Mouse (Mus musculus) stomach, postnatal 0 days (tissue): ENCODE measurements around the gene Sntg2. TPM values are rescaled to one million over a fixed set of nuclear protein-coding genes. Genes with fewer than 3 reads are reported as not detected.
A peak's percentile ranks its signal among the peaks of the same experiment; 100 is the strongest.

Experiments used
- ATAC-seq: fragments of 200-750 bp; cut with Nextera tagmentation; 2 replicates; pipeline ENCODE4 v1.8.0; 2017; ENCODE audit not compliant: low FRiP score, low TSS enrichment
- DNase-seq: peaks from one replicate; pipeline ENCODE4 v3.0.0-alpha.2; 2016; ENCODE audit warnings: low spot score
- H3K27ac ChIP-seq: fragments of 300-500 bp; sonication (generic); replicated peaks from 2 replicates; pipeline ENCODE4 v1.5.1; 2014; ENCODE audit warnings: mild to moderate bottlenecking, control low read depth
- H3K27me3 ChIP-seq: fragments of 300-500 bp; sonication (generic); 2 replicates; pipeline ENCODE4 v1.6.1; 2014; ENCODE audit warnings: low read length; ENCODE audit not compliant: control insufficient read depth, insufficient read depth
- H3K36me3 ChIP-seq: fragments of 300-500 bp; sonication (generic); 2 replicates; pipeline ENCODE4 v1.6.1; 2014; ENCODE audit warnings: low read length, mixed read lengths; ENCODE audit not compliant: control insufficient read depth, insufficient read depth
- H3K4me1 ChIP-seq: fragments of 300-500 bp; sonication (generic); replicated peaks from 2 replicates; pipeline ENCODE4 v1.6.1; 2014; ENCODE audit warnings: antibody characterized with exemption; ENCODE audit not compliant: control insufficient read depth, insufficient read depth
- H3K4me2 ChIP-seq: fragments of 300-500 bp; sonication (generic); replicated peaks from 2 replicates; pipeline ENCODE4 v1.6.1; 2014; ENCODE audit warnings: low read depth, mild to moderate bottlenecking, control low read depth, moderate library complexity
- H3K4me3 ChIP-seq: fragments of 300-500 bp; sonication (generic); 2 replicates; pipeline ENCODE4 v1.5.1; 2014; ENCODE audit warnings: low read depth, low read length, control low read depth
- H3K9ac ChIP-seq: fragments of 300-500 bp; sonication (generic); 2 replicates; pipeline ENCODE4 v1.6.1; 2014; ENCODE audit warnings: mild to moderate bottlenecking, low read length, control low read depth, mixed read lengths
- H3K9me3 ChIP-seq: fragments of 300-500 bp; sonication (generic); 2 replicates; pipeline ENCODE4 v1.6.1; 2016; ENCODE audit warnings: low read length; ENCODE audit not compliant: control insufficient read depth
- CTCF ChIP-seq: IDR thresholded peaks from 2 replicates; pipeline ENCODE4 v1.5.1; 2016; ENCODE audit warnings: antibody characterized with exemption, low read depth, mild to moderate bottlenecking, moderate library complexity
- EP300 ChIP-seq: optimal IDR thresholded peaks from 2 replicates; pipeline ENCODE3; 2016; ENCODE audit warnings: antibody characterized with exemption
- WGBS: fragments of 180-500 bp; shearing (Covaris S2); extraction: QIAGEN DNeasy Blood & Tissue Kit; methylation state at CpG from one replicate; pipeline ENCODE4 v1.1.7; 2014; 5-methylcytosine and 5-hydroxymethylcytosine counted together
- polyA plus RNA-seq: library from polyadenylated mRNA; unstranded; fragments of >200 nt; fragmentation: Nextera tagmentation; extraction: Ambion mirVana; gene quantifications from 2 replicates; pipeline ENCODE4 v1.2.1, GENCODE M21; 2015

Gene Sntg2
- polyA plus RNA-seq, 1 experiment from 2014 or later = 31.5 TPM

- Histone ChIP-seq H3K4me3 (no peak overlapping the region), H3K27me3 (no peaks in the 10 kb centered on the region), H3K4me1 (no peaks in the 10 kb centered on the region), H3K4me2 (no peak overlapping the region), H3K9ac (no peak overlapping the region), H3K36me3 (no peaks in the 10 kb centered on the region), H3K9me3 (no peaks in the 10 kb centered on the region), H3K27ac (no peak overlapping the region)
- DNase-seq = no peak
- TF ChIP-seq CTCF (no peak), EP300 (no peak)
- ATAC-seq = no peak
- 81% methylated on average over 8 of the region's 8 CpGs for WGBS
Observed at GRCm38 (mm10) chr12:30159788-30160187, 213.4 kb downstream of the Sntg2 start.

- H3K4me3 ChIP-seq = no peak overlapping the region
- WGBS = 61% methylated on average over 7 of the region's 7 CpGs
- DNase-seq = no peak
Observed at GRCm38 (mm10) chr12:30154079-30154673, 219.0 kb downstream of the Sntg2 start.

GRCm38 (mm10) chr12:30142085-30142484 lies 231.1 kb downstream of the Sntg2 start:
- ATAC-seq = peak; percentile 51; the same call in 1 of the 2 replicates
- WGBS = 60% methylated on average over 3 of the region's 3 CpGs

More at GRCm38 (mm10) chr12:30154079-30154673, 219.0 kb downstream of the Sntg2 start:
- Histone ChIP-seq H3K36me3 (no peaks in the 10 kb centered on the region), H3K9ac (no peak overlapping the region), H3K27me3 (no peaks in the 10 kb centered on the region), H3K27ac (no peak overlapping the region), H3K4me1 (no peaks in the 10 kb centered on the region), H3K9me3 (no peaks in the 10 kb centered on the region), H3K4me2 (no peak overlapping the region)
- TF ChIP-seq EP300 = no peak
- no peak for ATAC-seq

GRCm38 (mm10) chr12:30132524-30132923 lies 240.7 kb downstream of the Sntg2 start, which contains the start of gene Tpo:
TSS of gene Tpo (minus strand) at chr12:30132624.
- Histone ChIP-seq H3K36me3 (no peaks in the 10 kb centered on the region), H3K4me2 (no peak within 1 kb of the TSS), H3K9ac (no peak within 1 kb of the TSS), H3K4me3 (no peak within 1 kb of the TSS), H3K27me3 (no peaks in the 10 kb centered on the region), H3K27ac (no peak within 1 kb of the TSS), H3K9me3 (no peaks in the 10 kb centered on the region), H3K4me1 (no peaks in the 10 kb centered on the region)
- no peak for TF ChIP-seq CTCF
- no peak for TF ChIP-seq EP300
- ATAC-seq (no peak), DNase-seq (no peak)
- 78% methylated on average over 4 of the region's 4 CpGs for WGBS

More at GRCm38 (mm10) chr12:30142085-30142484, 231.1 kb downstream of the Sntg2 start:
- H3K4me2 ChIP-seq = no peak overlapping the region
- no peaks in the 10 kb centered on the region for H3K36me3 ChIP-seq
- H3K4me3 ChIP-seq = no peak overlapping the region
- H3K9ac ChIP-seq = no peak overlapping the region
- no peak overlapping the region for H3K27ac ChIP-seq
- TF ChIP-seq CTCF (peak; percentile 65), EP300 (no peak)
- peak; percentile 43 for DNase-seq
- no peaks in the 10 kb centered on the region for H3K4me1 ChIP-seq
- no peaks in the 10 kb centered on the region for H3K9me3 ChIP-seq
- no peaks in the 10 kb centered on the region for H3K27me3 ChIP-seq

GRCm38 (mm10) chr12:30129411-30129716 lies 243.8 kb downstream of the Sntg2 start:
- no peak for ATAC-seq
- Histone ChIP-seq H3K36me3 (no peaks in the 10 kb centered on the region), H3K27ac (no peak overlapping the region), H3K9ac (no peak overlapping the region), H3K27me3 (no peaks in the 10 kb centered on the region), H3K4me3 (no peak overlapping the region), H3K4me2 (no peak overlapping the region), H3K4me1 (no peaks in the 10 kb centered on the region), H3K9me3 (no peaks in the 10 kb centered on the region)
- no peak for TF ChIP-seq EP300
- no peak for TF ChIP-seq CTCF
- 63% methylated on average over 6 of the region's 6 CpGs for WGBS
- DNase-seq = no peak

- Histone ChIP-seq H3K4me2 (no peak overlapping the region), H3K27me3 (no peaks in the 10 kb centered on the region), H3K27ac (no peak overlapping the region), H3K9me3 (no peaks in the 10 kb centered on the region), H3K9ac (no peak overlapping the region), H3K36me3 (no peaks in the 10 kb centered on the region), H3K4me3 (no peak overlapping the region), H3K4me1 (no peaks in the 10 kb centered on the region)
- peak; percentile 71 for ATAC-seq
- 57% methylated on average over 7 of the region's 7 CpGs for whole genome bisulfite sequencing
- TF ChIP-seq CTCF = peak; percentile 93
- TF ChIP-seq EP300 = no peak
- DNase-seq = peak; percentile 70
Observed at GRCm38 (mm10) chr12:30128561-30129410, 244.4 kb downstream of the Sntg2 start.

Other genes with a start within 250 kb of the Sntg2 start
- not detected in 2 replicates for gene Tpo, start 240.8 kb downstream of the Sntg2 start, polyA plus RNA-seq
- 18.4 and 19.1 TPM in 2 replicates for gene Tmem18, start 211.1 kb upstream of the Sntg2 start, polyA plus RNA-seq